Mouse (Mus musculus) brain, embryonic 14.5 days (tissue): ENCODE measurements around the gene Guca2b.

Experiments
- CTCF ChIP-seq: fragments of 200-500 bp; IDR thresholded peaks from 2 replicates; pipeline ENCODE4 v1.5.1; 2012; ENCODE audit warnings: inconsistent platforms, mild to moderate bottlenecking, moderate library complexity, borderline replicate concordance; ENCODE audit not compliant: insufficient read depth, insufficient read length; ENCODE audit errors: extremely low read depth
- POLR2A ChIP-seq: fragments of 200-500 bp; IDR thresholded peaks from 2 replicates; pipeline ENCODE4 v1.6.1; 2012; ENCODE audit warnings: mild to moderate bottlenecking, inconsistent platforms, borderline replicate concordance; ENCODE audit not compliant: poor library complexity, insufficient read depth, insufficient read length, severe bottlenecking; ENCODE audit errors: extremely low read depth

DNA sequence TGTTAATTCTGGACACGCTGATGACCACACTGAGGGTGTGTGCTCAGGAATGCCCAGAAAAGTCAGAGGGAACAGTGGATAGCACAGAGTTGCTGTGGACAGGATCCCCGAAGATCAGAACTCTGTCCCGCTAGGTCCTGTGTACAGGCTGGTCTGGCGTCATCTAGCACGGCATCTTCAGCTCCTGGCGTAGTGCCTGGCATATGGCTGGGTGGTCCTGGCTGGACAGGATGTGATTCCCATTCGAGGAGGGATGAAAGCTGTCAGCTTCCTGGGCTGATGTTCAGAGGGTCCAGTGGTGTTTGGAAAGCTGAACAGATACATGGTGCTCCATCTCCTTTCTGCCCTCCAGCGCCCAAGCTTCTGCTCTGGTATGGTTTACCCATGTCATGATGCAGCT, 45.2 kb upstream of the Guca2b start:
- TF ChIP-seq CTCF (no peak), POLR2A (no peak)
